In the genomic region with DNA sequence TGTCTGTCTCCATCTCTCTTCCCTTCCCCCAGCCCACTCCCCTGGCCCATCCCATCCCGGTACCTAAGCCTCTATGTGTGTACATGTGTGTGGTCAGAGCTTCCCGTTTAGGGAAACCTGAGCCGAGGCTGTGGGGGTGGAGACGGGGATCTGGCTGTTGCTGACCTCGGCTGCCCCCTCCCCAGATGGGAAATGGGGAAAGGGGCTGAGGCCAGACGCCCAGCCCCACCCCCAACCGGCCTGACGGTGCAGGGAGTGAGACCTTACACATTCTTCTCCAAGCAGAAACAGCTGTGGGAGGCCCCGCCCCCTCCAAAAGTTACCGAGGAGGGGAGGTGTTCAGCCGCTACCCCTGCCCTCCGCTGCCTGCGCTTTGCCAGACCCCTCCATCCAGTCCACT, we compare ENCODE assay signal across 7 mouse cellular contexts. TPM values are rescaled to one million over a fixed set of nuclear protein-coding genes. Genes with fewer than 3 reads are reported as not detected.
DNase-seq lines count a peak whose midpoint lies in the region; ATAC-seq and TF ChIP-seq lines count a peak whose summit lies in the region.

No protein-coding gene starts in this region.

- peak overlapping the region; percentile 91 for H3K9ac ChIP-seq in embryonic facial prominence, embryonic 13.5 days
- peak overlapping the region; percentile 93 for H3K9ac ChIP-seq in hindbrain, embryonic 16.5 days (ENCODE audit: low read depth, low read length)

- TF ChIP-seq CTCF in spleen, adult 2 months (IDR thresholded peaks at IDR 0.05; ENCODE audit: extremely low read depth, insufficient read depth, insufficient read length, insufficient replicate concordance): no peak

- H3K9me3 ChIP-seq in embryonic facial prominence, embryonic 13.5 days: no peaks in the 10 kb centered on the region
- no peaks in the 10 kb centered on the region for H3K9me3 ChIP-seq in hindbrain, embryonic 16.5 days (ENCODE audit: control insufficient read depth, low read length)

- no peaks in the 10 kb centered on the region for H3K27me3 ChIP-seq in spleen, adult 2 months (ENCODE audit: control insufficient read depth, insufficient read depth, low read length)
- H3K27me3 ChIP-seq in embryonic facial prominence, embryonic 13.5 days: no peaks in the 10 kb centered on the region
- H3K27me3 ChIP-seq in hindbrain, embryonic 16.5 days (replicated peaks; ENCODE audit: control insufficient read depth, insufficient read depth, low read length): no peaks in the 10 kb centered on the region

- H3K27ac ChIP-seq in spleen, adult 2 months (ENCODE audit: insufficient read depth, low read length): no peak overlapping the region
- H3K27ac ChIP-seq in embryonic facial prominence, embryonic 13.5 days: peak overlapping the region; percentile 93
- no peak overlapping the region for H3K27ac ChIP-seq in hindbrain, embryonic 16.5 days (ENCODE audit: low read depth, low read length)

- 20% methylated on average over 13 of the region's 13 CpGs for WGBS in spleen, adult 2 months
- WGBS in embryonic facial prominence, embryonic 13.5 days: 2% methylated on average over 13 of the region's 13 CpGs
- 4% methylated on average over 11 of the region's 13 CpGs for WGBS in hindbrain, embryonic 16.5 days

- peak overlapping the region; percentile 80 for H3K4me2 ChIP-seq in embryonic facial prominence, embryonic 13.5 days
- peak overlapping the region; percentile 76 for H3K4me2 ChIP-seq in hindbrain, embryonic 16.5 days (ENCODE audit: low read length)

- ATAC-seq in embryonic facial prominence, embryonic 13.5 days (ENCODE audit: insufficient number of reproducible peaks, insufficient read depth, low FRiP score, low TSS enrichment, low read depth): peak; percentile 11; the same call in 1 of the 2 replicates
- ATAC-seq in hindbrain, embryonic 16.5 days: no peak

- peaks cover 6% of the 10 kb centered on the region for H3K4me1 ChIP-seq in spleen, adult 2 months (ENCODE audit: control insufficient read depth, insufficient read depth, insufficient read length)
- peaks cover 27% of the 10 kb centered on the region for H3K4me1 ChIP-seq in embryonic facial prominence, embryonic 13.5 days
- H3K4me1 ChIP-seq in hindbrain, embryonic 16.5 days (ENCODE audit: control insufficient read depth, insufficient read depth, low read depth, low read length): peaks cover 13% of the 10 kb centered on the region

- H3K4me3 ChIP-seq in spleen, adult 2 months (ENCODE audit: extremely low read depth, insufficient read depth, insufficient read length): 0 out of 2 replicates have a peak overlapping the region, but pooled peaks have one; percentile 4
- peak overlapping the region; percentile 85 for H3K4me3 ChIP-seq in embryonic facial prominence, embryonic 13.5 days
- peak overlapping the region; percentile 84 for H3K4me3 ChIP-seq in hindbrain, embryonic 16.5 days (ENCODE audit: low read length)

- peaks cover 1% of the 10 kb centered on the region for H3K36me3 ChIP-seq in spleen, adult 2 months (ENCODE audit: control insufficient read depth, insufficient read depth, low read length)
- peaks cover 31% of the 10 kb centered on the region for H3K36me3 ChIP-seq in embryonic facial prominence, embryonic 13.5 days
- no peaks in the 10 kb centered on the region for H3K36me3 ChIP-seq in hindbrain, embryonic 16.5 days (ENCODE audit: control insufficient read depth, insufficient read depth, low read length)

- DNase-seq in spleen, adult 2 months (ENCODE audit: low read depth in 1 of 2, low spot score in 2 of 2): no peak
- DNase-seq in spleen, postnatal 36 days (ENCODE audit: low spot score in 2 of 2): no peak
- DNase-seq in lung, postnatal 4 days: peak; percentile 44 to 74
- DNase-seq in yolk sac, embryonic 10.5 days (ENCODE audit: low spot score): peak; percentile 84
- DNase-seq in urinary bladder, postnatal 25 days (ENCODE audit: low spot score): no peak

- no peak for TF ChIP-seq POLR2A in spleen, adult 2 months (IDR thresholded peaks at IDR 0.05; ENCODE audit: low read depth, low read length)

RNA-seq across cellular contexts. Expression of gene Dact3, which starts 1.5 kb away (rescaled TPM):
- polyA plus RNA-seq in spleen, adult 2 months (2012; rRNA removed): 9.2 and 18.1 TPM in 2 replicates
- polyA plus RNA-seq in embryonic facial prominence, embryonic 13.5 days (2015; fragmentation: Nextera tagmentation; extraction: Ambion mirVana): 4.9 TPM in 2 replicates
- 2.9 and 3.5 TPM in 2 replicates for polyA plus RNA-seq in hindbrain, embryonic 16.5 days (2015; fragmentation: Nextera tagmentation; extraction: Ambion mirVana)

RNA-seq across cellular contexts. Expression of gene Gng8, which starts 15.0 kb away (rescaled TPM):
- 7.9 and 8.6 TPM in 2 replicates for polyA plus RNA-seq in spleen, adult 2 months (2012; rRNA removed)
- polyA plus RNA-seq in embryonic facial prominence, embryonic 13.5 days (2015; fragmentation: Nextera tagmentation; extraction: Ambion mirVana): 19.9 and 32.0 TPM in 2 replicates
- 1.5 and 1.6 TPM in 2 replicates for polyA plus RNA-seq in hindbrain, embryonic 16.5 days (2015; fragmentation: Nextera tagmentation; extraction: Ambion mirVana)

RNA-seq across cellular contexts. Expression of gene Ptgir, which starts 29.7 kb away (rescaled TPM):
- polyA plus RNA-seq in spleen, adult 2 months (2012; rRNA removed): 9.2 and 14.9 TPM in 2 replicates
- 1.2 TPM in 2 replicates for polyA plus RNA-seq in embryonic facial prominence, embryonic 13.5 days (2015; fragmentation: Nextera tagmentation; extraction: Ambion mirVana)
- 0.14 and 0.26 TPM in 2 replicates for polyA plus RNA-seq in hindbrain, embryonic 16.5 days (2015; fragmentation: Nextera tagmentation; extraction: Ambion mirVana)

RNA-seq across cellular contexts. Expression of gene Prkd2, which starts 33.9 kb away (rescaled TPM):
- 183 and 205 TPM in 2 replicates for polyA plus RNA-seq in spleen, adult 2 months (2012; rRNA removed)
- 20.5 and 20.8 TPM in 2 replicates for polyA plus RNA-seq in embryonic facial prominence, embryonic 13.5 days (2015; fragmentation: Nextera tagmentation; extraction: Ambion mirVana)
- polyA plus RNA-seq in hindbrain, embryonic 16.5 days (2015; fragmentation: Nextera tagmentation; extraction: Ambion mirVana): 5.2 and 6.5 TPM in 2 replicates

RNA-seq across cellular contexts. Expression of gene Calm3, which starts 47.3 kb away (rescaled TPM):
- 166 and 198 TPM in 2 replicates for polyA plus RNA-seq in spleen, adult 2 months (2012; rRNA removed)
- 104 and 111 TPM in 2 replicates for polyA plus RNA-seq in embryonic facial prominence, embryonic 13.5 days (2015; fragmentation: Nextera tagmentation; extraction: Ambion mirVana)
- 419 and 442 TPM in 2 replicates for polyA plus RNA-seq in hindbrain, embryonic 16.5 days (2015; fragmentation: Nextera tagmentation; extraction: Ambion mirVana)

Comparison
In these comparisons a context has a peak if more than half of its experiments do, and no peak if none do; other contexts are left out.
1. DNase-seq: peak in lung, postnatal 4 days (2 of 2) and yolk sac, embryonic 10.5 days (single experiment); none in spleen, adult 2 months (0 of 2), spleen, postnatal 36 days (0 of 2) and urinary bladder, postnatal 25 days (single experiment).
2. H3K4me3 ChIP-seq: peak in every context shown above with its lines; median percentile 85 in embryonic facial prominence, embryonic 13.5 days; 84 in hindbrain, embryonic 16.5 days; 4 in spleen, adult 2 months.